Mouse (Mus musculus) cerebellum, adult 18-20 months (tissue): Measurements from ENCODE around the gene Tfeb.

Source experiments
- DNase-seq, 2 experiments: peaks; one replicate each; pipeline ENCODE4 v3.0.0; 2021

Tfeb gene

DNA sequence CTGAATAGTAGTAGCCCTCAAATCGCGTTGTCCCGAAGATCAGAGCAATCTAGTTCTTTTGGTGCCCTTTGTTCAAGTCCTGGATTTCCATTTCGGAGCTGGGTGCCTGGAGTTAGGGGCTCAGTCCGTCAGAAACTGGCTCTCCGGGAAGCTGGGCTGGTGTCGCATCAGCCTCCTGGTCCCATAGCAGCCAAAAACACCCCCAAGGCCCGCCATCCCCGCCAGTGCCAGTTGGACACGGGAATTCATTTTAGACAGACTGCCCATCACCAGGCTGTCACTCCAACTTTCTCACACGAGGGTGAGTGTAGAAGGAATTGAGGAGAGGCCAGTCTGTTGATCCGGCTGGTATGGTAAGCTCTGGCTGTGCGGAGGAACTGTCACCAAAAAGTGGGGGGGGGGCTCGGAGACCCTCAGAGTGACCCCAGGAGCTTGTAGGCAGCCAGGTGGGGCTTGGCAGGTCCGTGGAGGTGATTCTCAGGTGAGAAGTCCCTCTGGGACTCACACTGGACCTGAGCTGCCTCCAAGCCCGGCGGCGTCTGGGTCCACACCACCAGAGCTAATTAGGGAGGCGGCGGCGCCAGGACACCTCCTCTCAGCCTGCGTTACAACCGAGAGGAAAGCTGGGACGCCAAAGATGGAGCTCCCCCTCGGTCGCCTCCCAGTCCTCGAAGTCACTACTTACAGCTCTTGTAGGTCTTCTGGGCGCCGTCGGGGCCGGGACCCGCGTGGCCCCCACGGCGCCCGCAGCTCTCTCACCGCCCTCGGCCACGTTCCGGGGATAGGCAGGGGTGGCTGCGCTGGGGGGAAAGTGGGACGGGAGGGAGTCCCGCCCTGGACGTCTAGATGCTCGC, 97.0 kb downstream of the Tfeb start:
- DNase-seq, result no peak

DNA sequence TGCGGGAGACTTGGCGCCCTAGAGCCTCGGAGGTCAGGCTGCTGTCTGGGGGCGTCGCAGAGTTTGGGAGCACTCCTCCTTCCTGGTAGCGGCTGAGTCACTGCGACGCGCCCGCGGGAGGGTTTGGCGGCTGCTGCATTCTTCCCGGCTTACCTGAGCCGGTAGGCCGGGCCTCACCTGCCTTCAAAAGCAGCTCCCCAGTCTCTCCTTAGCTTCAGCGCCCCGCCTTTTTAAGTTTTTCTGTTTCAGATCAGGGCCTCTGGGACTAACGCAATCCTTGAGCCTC, 97.6 kb downstream of the Tfeb start, which contains the start of gene Mdfi:
TSS of gene Mdfi (minus strand) at position 210 of the 286 bp plus-strand sequence.
- DNase-seq, result no peak

DNA sequence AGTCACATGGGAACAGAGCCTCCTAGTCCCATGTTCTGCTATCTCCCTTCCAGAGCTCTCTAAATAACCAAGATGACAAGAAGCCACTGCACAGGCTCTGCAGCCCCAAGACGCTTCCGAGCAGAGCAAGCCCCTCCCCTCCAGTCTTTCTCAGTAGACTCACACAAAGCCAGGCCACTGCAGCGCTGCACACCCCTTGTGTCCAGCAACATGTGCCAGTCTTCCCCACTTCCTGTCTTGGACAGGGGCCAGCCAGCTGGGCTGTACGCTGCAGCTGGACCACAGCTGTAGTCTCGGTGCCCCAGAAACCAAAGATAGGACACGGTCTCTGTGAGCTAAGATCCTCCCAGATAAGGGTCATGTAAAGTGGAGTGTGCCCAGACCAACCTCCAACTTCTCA, 101.0 kb downstream of the Tfeb start:
- no peak for DNase-seq

DNA sequence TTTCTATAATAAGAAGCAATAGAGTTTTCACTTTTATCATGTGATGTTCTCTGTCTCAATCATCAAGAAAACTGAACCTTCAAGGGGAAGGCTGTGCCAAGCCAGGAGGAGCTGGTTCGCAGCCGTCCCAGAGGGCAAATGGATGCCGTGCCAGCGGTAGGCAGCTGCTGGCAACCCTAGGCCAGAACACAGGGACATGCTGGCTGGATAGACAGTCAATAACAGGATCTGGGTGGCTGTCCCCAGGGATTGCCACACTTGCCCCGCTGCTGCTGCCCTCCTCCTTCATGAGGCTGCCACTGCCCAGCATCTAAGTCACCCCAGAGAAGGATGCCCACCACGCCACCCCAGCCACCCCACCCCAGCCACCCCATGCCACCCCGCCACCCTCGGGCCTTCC, 104.7 kb downstream of the Tfeb start:
- DNase-seq, result no peak
